Mouse (Mus musculus) heart, adult 2 months (tissue): ENCODE measurements around the gene Prmt7. TPM values are rescaled to one million over a fixed set of nuclear protein-coding genes. Genes with fewer than 3 reads are reported as not detected.

ENCODE experiments used
- DNase-seq, 2 experiments: peaks; one replicate each; pipeline ENCODE4 v3.0.0; 2021
- H3K27ac ChIP-seq: fragments of 200-600 bp; 2 replicates; pipeline ENCODE4 v1.8.1; 2022
- H3K27me3 ChIP-seq: fragments of 200-500 bp; 2 replicates; pipeline ENCODE4 v1.6.1; 2012; ENCODE audit warnings: mild to moderate bottlenecking, low read length, inconsistent platforms, mixed read lengths; ENCODE audit not compliant: control insufficient read depth, insufficient read depth
- H3K36me3 ChIP-seq: fragments of 200-500 bp; 2 replicates; pipeline ENCODE4 v1.6.1; 2012; ENCODE audit warnings: low read length, inconsistent platforms; ENCODE audit not compliant: control insufficient read depth, insufficient read depth
- H3K4me1 ChIP-seq: fragments of 200-500 bp; 2 replicates; pipeline ENCODE4 v1.6.1; 2011; ENCODE audit warnings: low read length; ENCODE audit not compliant: control insufficient read depth, insufficient read depth
- H3K4me3 ChIP-seq: fragments of 200-600 bp; 2 replicates; pipeline ENCODE4 v1.8.1; 2022
- H3K79me2 ChIP-seq: fragments of 200-500 bp; replicated peaks from 2 replicates; pipeline ENCODE4 v1.6.1; 2012; ENCODE audit warnings: mild to moderate bottlenecking, inconsistent platforms, low read length, moderate library complexity, mixed read lengths; ENCODE audit not compliant: control insufficient read depth, insufficient read depth
- H3K9ac ChIP-seq: fragments of 200-500 bp; 2 replicates; pipeline ENCODE4 v1.6.1; 2012; ENCODE audit warnings: low read depth, mild to moderate bottlenecking, control low read depth, inconsistent platforms, low read length, mixed read lengths
- CTCF ChIP-seq: fragments of 200-600 bp; IDR thresholded peaks from 2 replicates; pipeline ENCODE4 v1.8.1; 2022; ENCODE audit warnings: antibody characterized with exemption, mild to moderate bottlenecking, moderate library complexity
- EP300 ChIP-seq: fragments of 200-500 bp; IDR thresholded peaks from 2 replicates; pipeline ENCODE4 v1.6.1; 2011; ENCODE audit warnings: low read depth, low read length, control low read depth; ENCODE audit not compliant: insufficient read depth
- POLR2A ChIP-seq: fragments of 200-500 bp; IDR thresholded peaks from 2 replicates; pipeline ENCODE4 v1.6.1; 2011; ENCODE audit warnings: mild to moderate bottlenecking, low read depth, low read length, control low read depth; ENCODE audit not compliant: insufficient read depth
- WGBS: fragments of 180-500 bp; shearing (Covaris S2); methylation state at CpG from one replicate; pipeline ENCODE4 v1.1.7; 2018; 5-methylcytosine and 5-hydroxymethylcytosine counted together
- intact Hi-C: fragments of 180-260 bp; cut with DNase I; formaldehyde crosslinking; loops from one replicate; pipeline ENCODE4 v1.15.1; 2025
- polyA plus RNA-seq: library from polyadenylated mRNA; depleted of rRNA; stranded (reverse); fragments of >200 nt; gene quantifications from 2 replicates; pipeline ENCODE4 v1.2.3, GENCODE M21; 2012
- total RNA-seq, 2 experiments: library from RNA; stranded (reverse); gene quantifications; 2 replicates each; pipeline ENCODE4 v1.2.3; 2021

The Prmt7 gene
- total and polyA plus RNA-seq, 3 experiments = 21.7 to 26.3 (median 22.9) TPM

DNA sequence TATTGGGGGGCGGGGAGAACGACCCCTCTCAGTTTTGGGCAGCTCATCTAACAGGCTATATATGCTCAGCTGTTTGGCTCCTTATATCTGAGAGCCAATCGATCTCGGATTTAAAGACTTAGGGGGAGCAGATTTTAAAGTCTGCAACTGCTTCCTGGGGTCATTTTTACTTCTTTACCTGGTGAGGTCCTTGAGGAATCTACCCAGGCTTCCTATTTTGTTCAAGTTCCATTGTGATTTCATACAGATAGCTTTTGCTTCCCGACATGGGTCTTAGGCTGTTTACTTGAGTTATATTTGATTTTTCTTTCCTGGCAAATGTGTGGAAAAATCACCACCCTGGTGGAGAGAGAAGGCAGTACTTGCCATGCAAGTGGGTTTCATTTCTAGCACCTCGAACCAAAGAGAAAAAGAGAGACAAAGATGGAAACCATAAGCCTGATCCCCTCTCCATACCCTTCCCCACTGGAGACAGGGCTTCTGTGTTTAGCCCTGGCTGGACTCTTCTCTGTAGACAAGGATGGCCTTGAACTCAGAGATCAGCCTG lies 40.7 kb upstream of the Prmt7 start:
- Histone ChIP-seq H3K9ac (peak overlapping the region; percentile 29; the same call in 1 of the 2 replicates), H3K79me2 (no peaks in the 10 kb centered on the region), H3K27ac (no peak overlapping the region), H3K4me3 (peak overlapping the region; percentile 87), H3K36me3 (no peaks in the 10 kb centered on the region), H3K4me1 (no peaks in the 10 kb centered on the region; the same call in 1 of the 2 replicates), H3K27me3 (no peaks in the 10 kb centered on the region)
- DNase-seq = peak in 1 of 2 experiments; percentile 6
- intact Hi-C loops = loop anchor here (2.0 kb wide), 2 partner anchors 29 to 41 kb away; partner anchors contain the start of genes Prmt7 and Slc7a6os
- WGBS = 27% methylated on average over 6 of the region's 6 CpGs
- no peak for TF ChIP-seq POLR2A
- peak; percentile 27; the same call in 1 of the 2 replicates for TF ChIP-seq CTCF
- TF ChIP-seq EP300 = no peak

DNA sequence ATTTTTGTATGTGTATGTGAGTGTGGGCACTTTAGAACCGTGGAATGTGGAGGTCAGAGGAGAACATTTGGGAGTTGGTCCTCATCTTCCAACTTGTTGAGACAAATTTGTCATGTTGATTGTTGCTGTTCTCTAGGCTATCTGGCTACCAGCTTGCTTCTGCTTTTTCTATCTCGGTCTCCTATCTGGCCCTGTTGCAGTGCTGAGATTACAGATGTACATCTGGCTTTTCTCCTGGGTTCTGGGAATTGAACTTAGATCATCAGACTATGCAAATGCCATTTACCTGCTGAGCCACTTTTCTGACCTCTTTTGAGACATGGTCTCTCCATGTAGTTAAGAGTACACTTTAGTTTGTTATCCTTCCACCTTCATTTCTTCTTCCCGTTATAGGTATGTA lies 37.2 kb upstream of the Prmt7 start:
- H3K4me3 ChIP-seq = no peak overlapping the region
- intact Hi-C loops = no loop called here
- peak in 1 of 2 experiments; percentile 8 for DNase-seq
- no peaks in the 10 kb centered on the region for H3K36me3 ChIP-seq
- H3K27ac ChIP-seq = no peak overlapping the region
- no peaks in the 10 kb centered on the region for H3K79me2 ChIP-seq
- no peaks in the 10 kb centered on the region for H3K27me3 ChIP-seq
- no peak overlapping the region for H3K9ac ChIP-seq
- H3K4me1 ChIP-seq = no peaks in the 10 kb centered on the region
- TF ChIP-seq POLR2A (no peak), EP300 (no peak), CTCF (no peak)
- WGBS = 88% methylated on average over 3 of the region's 3 CpGs

DNA sequence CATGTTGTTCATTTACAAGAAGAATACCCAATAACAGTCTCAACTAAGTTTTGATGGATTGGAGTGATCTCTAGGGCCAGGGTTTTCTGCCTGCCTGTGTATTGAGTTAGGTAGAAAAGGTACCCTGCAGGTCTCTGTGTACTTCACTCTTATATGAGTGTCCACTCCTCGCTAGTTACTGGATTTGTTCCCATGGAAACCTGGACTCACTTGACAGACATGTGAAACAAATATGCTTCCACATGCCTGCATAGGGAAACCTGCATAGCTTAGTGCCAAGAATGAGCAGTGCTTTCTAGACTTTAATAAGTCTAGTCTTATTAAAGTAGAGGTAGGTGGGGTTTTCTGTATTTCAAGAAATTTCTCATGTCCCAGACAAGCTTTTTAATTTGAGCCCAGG lies 33.8 kb upstream of the Prmt7 start:
- TF ChIP-seq POLR2A (no peak), CTCF (no peak), EP300 (no peak)
- H3K36me3 ChIP-seq = no peaks in the 10 kb centered on the region
- no peak overlapping the region for H3K27ac ChIP-seq

GRCm38 (mm10) chr8:106177594-106177993 lies 33.1 kb upstream of the Prmt7 start:
- intact Hi-C loops = no loop called here
- TF ChIP-seq EP300 (no peak), CTCF (no peak), POLR2A (no peak)
- Histone ChIP-seq H3K4me3 (no peak overlapping the region), H3K4me1 (no peaks in the 10 kb centered on the region), H3K27me3 (no peaks in the 10 kb centered on the region), H3K79me2 (no peaks in the 10 kb centered on the region), H3K27ac (no peak overlapping the region), H3K36me3 (no peaks in the 10 kb centered on the region), H3K9ac (no peak overlapping the region)
- no peak for DNase-seq
- 94% methylated on average over 1 of the region's 1 CpGs for WGBS

More for the DNA sequence above, 33.8 kb upstream of the Prmt7 start:
- WGBS = 27% methylated on average over 1 of the region's 1 CpGs
- H3K79me2 ChIP-seq = no peaks in the 10 kb centered on the region
- DNase-seq = no peak
- no peak overlapping the region for H3K4me3 ChIP-seq
- intact Hi-C loops = no loop called here
- H3K4me1 ChIP-seq = no peaks in the 10 kb centered on the region
- H3K9ac ChIP-seq = no peak overlapping the region
- no peaks in the 10 kb centered on the region for H3K27me3 ChIP-seq

GRCm38 (mm10) chr8:106178428-106178827 lies 32.3 kb upstream of the Prmt7 start:
- Histone ChIP-seq H3K4me3 (no peak overlapping the region), H3K4me1 (no peaks in the 10 kb centered on the region), H3K27me3 (no peaks in the 10 kb centered on the region), H3K27ac (no peak overlapping the region), H3K79me2 (no peaks in the 10 kb centered on the region), H3K9ac (no peak overlapping the region), H3K36me3 (no peaks in the 10 kb centered on the region)
- WGBS = 61% methylated on average over 2 of the region's 2 CpGs
- DNase-seq = no peak
- TF ChIP-seq EP300 (no peak), CTCF (no peak), POLR2A (no peak)
- intact Hi-C loops = no loop called here

DNA sequence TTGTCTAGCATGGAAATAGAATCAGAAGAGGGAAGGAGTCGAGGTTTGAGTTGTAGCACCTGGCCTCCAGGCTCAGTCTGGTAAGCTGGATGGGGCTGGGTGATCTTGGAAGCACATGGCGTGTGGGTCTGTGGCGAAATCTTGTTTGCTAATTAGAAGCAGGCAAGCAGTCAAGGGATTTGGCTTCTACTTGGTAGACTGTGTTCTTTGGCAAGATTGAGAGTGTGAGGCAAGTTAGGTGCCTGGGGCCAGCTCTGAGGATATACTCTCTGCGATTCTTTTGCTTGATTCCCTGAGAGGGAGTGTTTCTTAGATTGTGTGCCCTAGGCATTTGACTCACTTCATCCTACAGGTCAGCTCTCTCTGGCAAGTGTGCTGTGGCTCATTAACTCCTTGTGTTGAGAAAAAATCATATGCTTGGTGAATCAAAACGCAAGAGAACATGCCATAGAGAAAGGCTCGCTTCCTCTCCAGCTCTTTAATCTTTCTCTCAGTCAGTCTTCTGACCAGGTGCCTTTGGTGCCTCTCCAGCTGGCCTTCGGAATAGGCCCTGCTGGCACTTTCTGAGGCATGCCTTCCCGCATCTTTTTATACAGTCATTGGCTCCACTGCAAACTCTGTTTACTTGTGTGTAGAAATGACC lies 25.0 kb upstream of the Prmt7 start:
- H3K4me1 ChIP-seq = peaks cover 4% of the 10 kb centered on the region
- WGBS = 67% methylated on average over 8 of the region's 8 CpGs
- no peaks in the 10 kb centered on the region for H3K27me3 ChIP-seq
- intact Hi-C loops = no loop called here
- peak; percentile 54 to 76 for DNase-seq
- no peak overlapping the region for H3K9ac ChIP-seq
- TF ChIP-seq EP300 = peak; percentile 70; the same call in 1 of the 2 replicates
- no peak for TF ChIP-seq POLR2A
- peak overlapping the region; percentile 21; the same call in 1 of the 2 replicates for H3K27ac ChIP-seq
- no peaks in the 10 kb centered on the region for H3K79me2 ChIP-seq
- H3K4me3 ChIP-seq = no peak overlapping the region
- H3K36me3 ChIP-seq = no peaks in the 10 kb centered on the region
